Mouse (Mus musculus): Measurements from ENCODE around the gene Mtmr3.

DNA sequence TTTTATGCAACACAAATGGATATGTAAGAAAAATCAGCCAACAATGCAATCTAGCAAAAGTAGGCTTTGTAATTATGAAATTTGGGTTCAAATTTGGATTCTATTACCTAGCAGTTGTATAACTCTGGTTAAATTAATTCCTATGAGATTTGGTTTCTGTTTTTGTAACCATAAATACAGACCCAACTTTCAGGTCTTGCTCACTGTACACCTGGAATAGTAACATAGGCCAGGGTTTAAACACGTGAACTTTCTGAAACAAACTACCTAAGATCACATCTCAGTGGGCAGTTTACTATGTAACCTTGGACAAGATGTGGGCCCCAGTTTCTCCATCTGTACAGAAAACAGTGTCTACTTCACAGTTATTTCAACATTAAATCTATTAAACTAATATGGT is 157.3 kb downstream of the Mtmr3 start:
- TF ChIP-seq CTCF (IDR thresholded peaks at IDR 0.05) (no peak), EP300 (IDR thresholded peaks at IDR 0.05) (no peak)
